In the genomic region with DNA sequence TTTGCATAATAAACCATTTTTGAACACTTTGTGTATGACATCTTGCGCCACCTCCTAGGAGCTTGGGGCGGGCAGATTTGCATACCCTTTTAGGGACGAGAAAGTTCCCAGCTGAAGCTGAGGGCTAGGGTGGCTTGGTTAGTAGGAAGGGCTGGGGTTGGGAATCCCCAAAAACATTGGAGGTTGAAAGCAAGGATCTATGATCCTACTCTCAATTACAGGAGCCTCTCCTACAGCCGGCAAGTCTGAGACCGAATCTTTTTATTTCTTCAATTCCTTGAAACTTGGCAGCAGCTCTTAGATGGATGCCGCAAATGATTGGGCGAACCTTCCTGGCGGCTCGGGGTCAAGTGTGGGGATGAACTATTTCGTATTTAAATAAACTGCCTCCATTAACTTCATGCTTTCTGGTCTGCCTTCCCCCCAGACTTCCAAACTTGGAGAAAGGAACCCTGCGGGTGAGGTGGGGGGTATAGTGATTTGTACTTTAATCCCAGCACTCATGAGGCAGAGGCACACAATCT, we compare ENCODE assay signal across 9 mouse cellular contexts. TPM values are rescaled to one million over a fixed set of nuclear protein-coding genes. Genes with fewer than 3 reads are reported as not detected.
DNase-seq lines count a peak whose midpoint lies in the region; ATAC-seq and TF ChIP-seq lines count a peak whose summit lies in the region.
"Had no signal": no experiment of that assay in that cellular context is flagged by ENCODE, and none has a peak within 500 bp of the region (broad histone marks: within the 10 kb centered on the region; RNA-seq: fewer than 3 reads in every experiment).

No protein-coding gene starts in this region.

- no peaks in the 10 kb centered on the region for H3K9me3 ChIP-seq in kidney, embryonic 14.5 days (ENCODE audit: control insufficient read depth, low read length)
- no peaks in the 10 kb centered on the region for H3K9me3 ChIP-seq in embryonic facial prominence, embryonic 14.5 days (ENCODE audit: control insufficient read depth, low read length)
- no peaks in the 10 kb centered on the region for H3K9me3 ChIP-seq in kidney, embryonic 15.5 days (replicated peaks)
- no peaks in the 10 kb centered on the region for H3K9me3 ChIP-seq in midbrain, postnatal 0 days (ENCODE audit: low read length)

- WGBS in kidney, embryonic 14.5 days: 2% methylated on average over 11 of the region's 11 CpGs
- 5% methylated on average over 11 of the region's 11 CpGs for WGBS in embryonic facial prominence, embryonic 14.5 days
- WGBS in kidney, embryonic 15.5 days: 4% methylated on average over 11 of the region's 11 CpGs
- 10% methylated on average over 11 of the region's 11 CpGs for WGBS in midbrain, postnatal 0 days

- H3K4me3 ChIP-seq in kidney, embryonic 14.5 days (ENCODE audit: low read length): peak overlapping the region; percentile 87
- H3K4me3 ChIP-seq in embryonic facial prominence, embryonic 14.5 days (ENCODE audit: low read depth, low read length): peak overlapping the region; percentile 90
- peak overlapping the region; percentile 94 for H3K4me3 ChIP-seq in kidney, embryonic 15.5 days (replicated peaks)
- H3K4me3 ChIP-seq in midbrain, postnatal 0 days (ENCODE audit: low read depth, low read length): peak overlapping the region; percentile 50

- no peak for TF ChIP-seq CTCF in midbrain, postnatal 0 days (IDR thresholded peaks at IDR 0.05)

- no peaks in the 10 kb centered on the region for H3K27me3 ChIP-seq in kidney, embryonic 14.5 days (ENCODE audit: control insufficient read depth, insufficient read depth, low read length)
- no peaks in the 10 kb centered on the region for H3K27me3 ChIP-seq in embryonic facial prominence, embryonic 14.5 days (replicated peaks; ENCODE audit: control insufficient read depth, insufficient read depth, low read length)
- no peaks in the 10 kb centered on the region for H3K27me3 ChIP-seq in kidney, embryonic 15.5 days
- H3K27me3 ChIP-seq in midbrain, postnatal 0 days (ENCODE audit: insufficient read depth, low read length): peaks cover 10% of the 10 kb centered on the region

- peaks cover 12% of the 10 kb centered on the region; the same call in 1 of the 2 replicates for H3K36me3 ChIP-seq in kidney, embryonic 14.5 days (ENCODE audit: control insufficient read depth, insufficient read depth, low read length)
- H3K36me3 ChIP-seq in embryonic facial prominence, embryonic 14.5 days (ENCODE audit: control insufficient read depth, insufficient read depth, low read length): peaks cover 13% of the 10 kb centered on the region; the same call in 1 of the 2 replicates
- H3K36me3 ChIP-seq in kidney, embryonic 15.5 days: 0 out of 2 replicates have a peak, but pooled peaks cover 7% of the 10 kb centered on the region
- H3K36me3 ChIP-seq in midbrain, postnatal 0 days (ENCODE audit: insufficient read depth, low read length): no peaks in the 10 kb centered on the region

- ATAC-seq in kidney, embryonic 14.5 days (ENCODE audit: low FRiP score, low TSS enrichment): no peak
- no peak for ATAC-seq in embryonic facial prominence, embryonic 14.5 days (ENCODE audit: low read depth)
- no peak for ATAC-seq in kidney, embryonic 15.5 days (replicated peaks; ENCODE audit: low FRiP score)
- ATAC-seq in midbrain, postnatal 0 days (ENCODE audit: low FRiP score): no peak
- no peak for ATAC-seq in monocyte, adult 5-6 weeks (replicated peaks; ENCODE audit: insufficient number of reproducible peaks, low FRiP score, low TSS enrichment, poor library complexity, severe bottlenecking)

- H3K9ac ChIP-seq in kidney, embryonic 14.5 days (ENCODE audit: low read depth, low read length): peak overlapping the region; percentile 95
- peak overlapping the region; percentile 94 for H3K9ac ChIP-seq in embryonic facial prominence, embryonic 14.5 days (ENCODE audit: low read depth, low read length)
- peak overlapping the region; percentile 97 for H3K9ac ChIP-seq in kidney, embryonic 15.5 days
- no peak overlapping the region for H3K9ac ChIP-seq in midbrain, postnatal 0 days (replicated peaks; ENCODE audit: low read length, poor library complexity, severe bottlenecking)

- H3K4me1 ChIP-seq in kidney, embryonic 14.5 days (ENCODE audit: control insufficient read depth, insufficient read depth, low read length): peaks cover 44% of the 10 kb centered on the region
- peaks cover 49% of the 10 kb centered on the region for H3K4me1 ChIP-seq in embryonic facial prominence, embryonic 14.5 days (ENCODE audit: control insufficient read depth, insufficient read depth, low read length)
- peaks cover 72% of the 10 kb centered on the region for H3K4me1 ChIP-seq in kidney, embryonic 15.5 days
- peaks cover 7% of the 10 kb centered on the region; the same call in 1 of the 2 replicates for H3K4me1 ChIP-seq in midbrain, postnatal 0 days (ENCODE audit: insufficient read depth, low read length)

- H3K4me2 ChIP-seq in kidney, embryonic 14.5 days (replicated peaks; ENCODE audit: low read depth, low read length): peak overlapping the region; percentile 79
- peak overlapping the region; percentile 63 for H3K4me2 ChIP-seq in embryonic facial prominence, embryonic 14.5 days (ENCODE audit: low read depth, low read length)
- H3K4me2 ChIP-seq in kidney, embryonic 15.5 days: peak overlapping the region; percentile 73
- peak overlapping the region; percentile 62 for H3K4me2 ChIP-seq in midbrain, postnatal 0 days (ENCODE audit: low read depth, low read length, poor library complexity, severe bottlenecking)

- DNase-seq in kidney, postnatal 14 days: no peak
- no peak for DNase-seq in embryonic facial prominence, embryonic 14.5 days (ENCODE audit: low spot score)
- no peak for DNase-seq in midbrain, postnatal 0 days (ENCODE audit: low spot score)
- no peak for DNase-seq in urinary bladder, adult 2 months (ENCODE audit: low spot score)
- DNase-seq in ovary, adult 18-20 months (ENCODE audit: low spot score): no peak

- H3K27ac ChIP-seq in kidney, embryonic 14.5 days (ENCODE audit: low read depth, low read length): peak overlapping the region; percentile 100
- peak overlapping the region; percentile 97 for H3K27ac ChIP-seq in embryonic facial prominence, embryonic 14.5 days (replicated peaks; ENCODE audit: low read depth, low read length)
- H3K27ac ChIP-seq in kidney, embryonic 15.5 days: peak overlapping the region; percentile 100
- no peak overlapping the region for H3K27ac ChIP-seq in midbrain, postnatal 0 days (ENCODE audit: low read depth, low read length)
- H3K27ac ChIP-seq: macrophage had no signal

RNA-seq across cellular contexts. Expression of gene Id3, which starts 2.1 kb away (rescaled TPM):
- 848 and 979 TPM in 2 replicates for polyA plus RNA-seq in kidney, embryonic 14.5 days (2014; fragmentation: Nextera tagmentation; extraction: Ambion mirVana)
- 404 and 407 TPM in 2 replicates for polyA plus RNA-seq in embryonic facial prominence, embryonic 14.5 days (2014; fragmentation: Nextera tagmentation; extraction: Ambion mirVana)
- 862 and 905 TPM in 2 replicates for polyA plus RNA-seq in kidney, embryonic 15.5 days (2015; fragmentation: Nextera tagmentation; extraction: Ambion mirVana)
- total RNA-seq in midbrain, postnatal 0 days (2014; rRNA removed): 121 and 208 TPM in 2 replicates
- polyA plus RNA-seq in midbrain, postnatal 0 days (2015; fragmentation: Nextera tagmentation; extraction: Ambion mirVana): 148 and 156 TPM in 2 replicates
- 272 and 386 TPM in 2 replicates for polyA plus RNA-seq in urinary bladder, adult 2 months (2012; rRNA removed)
- total RNA-seq in monocyte, adult 5-6 weeks (2017): 4.9 to 16.7 TPM (median 8.5 TPM) in 3 replicates

RNA-seq across cellular contexts. Expression of gene E2f2, which starts 26.8 kb away (rescaled TPM):
- 5.7 and 6.0 TPM in 2 replicates for polyA plus RNA-seq in kidney, embryonic 14.5 days (2014; fragmentation: Nextera tagmentation; extraction: Ambion mirVana)
- 7.9 and 10.1 TPM in 2 replicates for polyA plus RNA-seq in embryonic facial prominence, embryonic 14.5 days (2014; fragmentation: Nextera tagmentation; extraction: Ambion mirVana)
- 9.7 and 10.5 TPM in 2 replicates for polyA plus RNA-seq in kidney, embryonic 15.5 days (2015; fragmentation: Nextera tagmentation; extraction: Ambion mirVana)
- 1.1 and 2.0 TPM in 2 replicates for total RNA-seq in midbrain, postnatal 0 days (2014; rRNA removed)
- polyA plus RNA-seq in midbrain, postnatal 0 days (2015; fragmentation: Nextera tagmentation; extraction: Ambion mirVana): 0.46 and 0.50 TPM in 2 replicates
- 0.50 TPM in 2 replicates for polyA plus RNA-seq in urinary bladder, adult 2 months (2012; rRNA removed)
- 18.1 to 19.7 TPM (median 18.4 TPM) in 3 replicates for total RNA-seq in monocyte, adult 5-6 weeks (2017)
